Mouse (Mus musculus): Measurements from ENCODE around the gene Dio2. TPM values are rescaled to one million over a fixed set of nuclear protein-coding genes. Genes with fewer than 3 reads are reported as not detected.

Dio2 gene
- 1 to 10 TPM; 3.2 to 6.4 TPM for total RNA-seq (2021)
- long read RNA-seq, experiment 1, partial matches to known transcripts: 0 of 1 reads
- long read RNA-seq, experiment 1, other reads (novel, unspliced or antisense): 1 of 1 reads
- long read RNA-seq, experiment 2, full-length matches to known transcripts: 1 of 7 reads
- long read RNA-seq, experiment 2, partial matches to known transcripts: 0 of 7 reads
- long read RNA-seq, experiment 2, other reads (novel, unspliced or antisense): 6 of 7 reads

GRCm38 (mm10) chr12:90738388-90739223 is at the start of gene Dio2:
TSS of gene Dio2 (minus strand) at chr12:90738438.
- DNase-seq (ENCODE audit: low spot score in 2 of 2): no peak

DNA sequence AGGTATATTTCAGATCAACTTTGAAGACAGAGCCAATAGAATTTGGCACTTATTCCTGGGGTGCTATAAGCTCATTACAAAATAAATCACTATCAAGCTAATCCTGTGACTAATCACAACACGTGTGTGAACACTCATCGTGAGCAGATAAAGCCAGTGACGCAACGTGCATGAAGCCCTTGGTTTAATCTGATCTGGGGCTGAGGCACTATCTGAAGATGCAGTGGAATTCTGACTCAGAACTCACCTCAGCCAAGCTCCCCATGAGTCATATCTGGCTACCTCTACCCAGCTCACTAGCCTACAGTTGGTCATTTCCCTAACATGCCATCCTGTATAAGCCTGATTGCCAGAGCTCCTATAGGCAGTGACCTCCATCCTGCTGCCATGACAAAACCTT is 43.2 kb upstream of the Dio2 start:
- no peak for DNase-seq (ENCODE audit: low spot score in 2 of 2)

- DNase-seq (ENCODE audit: low spot score in 2 of 2): no peak
Measured at GRCm38 (mm10) chr12:90744752-90745151, 6.5 kb upstream of the Dio2 start.

- no peak for DNase-seq (ENCODE audit: low spot score in 2 of 2)
Measured at GRCm38 (mm10) chr12:90743633-90744032, 5.4 kb upstream of the Dio2 start.

DNA sequence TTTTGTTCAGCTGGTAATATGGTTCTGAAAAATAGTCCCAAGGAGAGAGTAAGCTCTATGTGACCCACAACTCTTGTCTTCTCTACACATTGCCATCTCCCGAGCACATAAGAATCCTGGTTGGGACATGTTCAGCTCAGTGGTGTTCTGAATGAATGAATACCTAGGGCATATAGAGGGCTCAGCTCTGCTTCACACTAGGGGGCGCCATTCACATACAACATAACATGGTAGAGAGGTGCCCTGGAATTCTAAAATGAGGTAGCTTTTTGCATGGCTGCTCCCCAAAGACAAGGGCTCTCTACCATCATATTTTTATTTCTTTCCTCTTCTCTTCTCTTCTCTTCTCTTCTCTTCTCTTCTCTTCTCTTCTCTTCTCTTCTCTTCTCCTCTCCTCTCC is 2.2 kb upstream of the Dio2 start:
- peak in 1 of 2 experiments; percentile 27 for DNase-seq (ENCODE audit: low spot score in 2 of 2)

DNA sequence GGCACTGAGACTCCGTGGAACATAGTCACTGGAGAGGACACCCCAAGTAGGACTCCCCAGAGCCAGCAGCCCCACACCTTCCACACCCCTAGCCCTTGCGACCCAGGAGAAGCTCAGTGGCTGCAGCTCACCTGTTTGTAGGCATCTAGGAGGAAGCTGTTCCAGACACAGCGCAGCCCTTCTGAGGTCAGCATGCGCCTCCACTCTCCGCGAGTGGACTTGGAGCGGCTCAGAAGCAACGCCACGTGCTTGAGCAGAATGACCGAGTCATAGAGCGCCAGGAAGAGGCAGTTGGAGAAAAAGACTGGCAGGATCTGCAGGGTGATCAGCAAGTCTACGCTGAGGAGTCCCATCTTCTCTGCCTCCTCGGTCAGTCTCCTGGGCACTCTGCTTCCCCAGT is 306 bp downstream of the Dio2 start:
- DNase-seq (ENCODE audit: low spot score in 2 of 2): no peak

- no peak for DNase-seq (ENCODE audit: low spot score in 2 of 2)
Measured at GRCm38 (mm10) chr12:90735447-90735846, 2.8 kb downstream of the Dio2 start.

GRCm38 (mm10) chr12:90734503-90734902 is 3.7 kb downstream of the Dio2 start:
- no peak for DNase-seq (ENCODE audit: low spot score in 2 of 2)

- no peak for DNase-seq (ENCODE audit: low spot score in 2 of 2)
Measured at GRCm38 (mm10) chr12:90733721-90734120, 4.5 kb downstream of the Dio2 start.

- DNase-seq (ENCODE audit: low spot score in 2 of 2): peak; percentile 8 to 23
Measured at GRCm38 (mm10) chr12:90729648-90730047, 8.6 kb downstream of the Dio2 start.

DNA sequence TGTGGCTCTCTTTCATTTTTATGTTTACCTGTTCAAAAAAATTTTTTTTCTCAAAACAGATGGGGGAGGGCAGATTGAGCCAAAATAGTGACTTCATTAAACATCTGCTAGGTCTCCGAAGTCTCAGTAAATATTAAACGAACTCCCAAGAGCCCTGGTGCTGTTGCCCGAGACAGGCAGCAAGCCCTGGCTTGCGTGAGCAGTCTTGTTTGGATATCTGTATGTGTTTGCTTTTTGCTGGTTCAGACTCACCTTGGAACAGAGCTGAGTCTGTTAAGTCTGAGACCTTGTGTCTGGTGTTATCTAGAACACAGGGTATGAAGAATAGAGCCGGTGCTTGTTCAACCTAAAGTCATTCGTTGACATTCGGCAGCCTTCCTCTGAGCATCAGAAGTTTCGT is 13.1 kb downstream of the Dio2 start:
- no peak for DNase-seq (ENCODE audit: low spot score in 2 of 2)

DNA sequence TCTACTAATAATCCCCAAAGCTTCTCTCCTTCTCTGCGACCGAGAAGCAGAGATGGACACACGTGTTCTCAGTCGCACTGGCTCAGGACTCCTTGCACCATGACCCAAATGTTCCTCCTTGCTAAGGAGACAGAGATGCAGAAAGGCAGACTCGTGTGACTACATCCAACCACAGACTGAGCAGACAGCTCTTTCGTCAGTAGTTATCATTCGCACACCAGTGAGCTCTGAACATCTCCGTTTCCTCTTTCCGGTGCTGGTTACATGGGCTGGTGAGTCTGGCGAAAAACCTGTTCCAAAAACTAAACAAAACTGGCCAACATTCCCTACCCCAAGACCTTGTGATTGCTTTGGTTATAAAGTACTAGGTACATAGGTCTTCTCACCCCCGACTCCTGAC is 13.6 kb downstream of the Dio2 start:
- DNase-seq (ENCODE audit: low spot score in 2 of 2): no peak

GRCm38 (mm10) chr12:90694135-90694534 is 44.1 kb downstream of the Dio2 start:
- no peak for DNase-seq (ENCODE audit: low spot score in 2 of 2)
